Mouse (Mus musculus) stomach, embryonic 14.5 days (tissue): ENCODE results near the gene Wfdc6b. TPM values are rescaled to one million over a fixed set of nuclear protein-coding genes. Genes with fewer than 3 reads are reported as not detected.

Source experiments
- ATAC-seq: fragments of 200-750 bp; cut with Nextera tagmentation; 2 replicates; pipeline ENCODE4 v1.8.0; 2017; ENCODE audit warnings: low read depth, moderate TSS enrichment; ENCODE audit not compliant: insufficient number of reproducible peaks, insufficient read depth, low FRiP score
- H3K27ac ChIP-seq: fragments of 300-500 bp; sonication (generic); 2 replicates; pipeline ENCODE4 v1.5.1; 2014; ENCODE audit warnings: mild to moderate bottlenecking, low read length, moderate library complexity, mixed read lengths
- H3K27me3 ChIP-seq: fragments of 300-500 bp; sonication (generic); 2 replicates; pipeline ENCODE4 v1.6.1; 2014; ENCODE audit warnings: low read length, control low read depth, mixed read lengths; ENCODE audit not compliant: control insufficient read depth, insufficient read depth
- H3K36me3 ChIP-seq: fragments of 300-500 bp; sonication (generic); 2 replicates; pipeline ENCODE4 v1.6.1; 2014; ENCODE audit warnings: mild to moderate bottlenecking, control low read depth, low read length, moderate library complexity, mixed read lengths; ENCODE audit not compliant: control insufficient read depth, insufficient read depth
- H3K4me1 ChIP-seq: fragments of 300-500 bp; sonication (generic); 2 replicates; pipeline ENCODE4 v1.6.1; 2014; ENCODE audit warnings: low read length, control low read depth, mixed read lengths; ENCODE audit not compliant: control insufficient read depth, insufficient read depth
- H3K4me2 ChIP-seq: fragments of 300-500 bp; sonication (generic); replicated peaks from 2 replicates; pipeline ENCODE4 v1.6.1; 2014; ENCODE audit warnings: low read depth, low read length, control low read depth
- H3K4me3 ChIP-seq: fragments of 300-500 bp; sonication (generic); 2 replicates; pipeline ENCODE4 v1.5.1; 2014; ENCODE audit warnings: low read depth, low read length, control low read depth
- H3K9ac ChIP-seq: fragments of 300-500 bp; sonication (generic); replicated peaks from 2 replicates; pipeline ENCODE4 v1.6.1; 2014; ENCODE audit warnings: low read depth, mild to moderate bottlenecking, control low read depth, low read length, moderate library complexity, mixed read lengths
- H3K9me3 ChIP-seq: fragments of 300-500 bp; sonication (generic); 2 replicates; pipeline ENCODE4 v1.6.1; 2016; ENCODE audit warnings: low read depth, low read length, control low read depth; ENCODE audit not compliant: control insufficient read depth
- WGBS: fragments of 180-500 bp; shearing (Covaris S2); extraction: QIAGEN DNeasy Blood & Tissue Kit; methylation state at CpG from one replicate; pipeline ENCODE4 v1.1.7; 2014; 5-methylcytosine and 5-hydroxymethylcytosine counted together
- polyA plus RNA-seq: library from polyadenylated mRNA; unstranded; fragments of >200 nt; fragmentation: Nextera tagmentation; extraction: Ambion mirVana; gene quantifications from 2 replicates; pipeline ENCODE4 v1.2.1, GENCODE M21; 2014

Gene Wfdc6b
- polyA plus RNA-seq, 1 experiment from 2014 or later: not detected

- WGBS: 67% methylated on average over 7 of the region's 7 CpGs
- Histone ChIP-seq H3K27ac (no peak overlapping the region), H3K4me1 (no peaks in the 10 kb centered on the region), H3K4me3 (no peak overlapping the region), H3K9ac (no peak overlapping the region), H3K27me3 (no peaks in the 10 kb centered on the region), H3K36me3 (no peaks in the 10 kb centered on the region), H3K9me3 (no peaks in the 10 kb centered on the region), H3K4me2 (no peak overlapping the region)
- no peak for ATAC-seq
Measured at GRCm38 (mm10) chr2:164641129-164641528, 27.8 kb downstream of the Wfdc6b start.

GRCm38 (mm10) chr2:164641881-164642673, 28.8 kb downstream of the Wfdc6b start:
- no peak overlapping the region for H3K4me2 ChIP-seq
- H3K9ac ChIP-seq: no peak overlapping the region
- no peak for ATAC-seq
- no peaks in the 10 kb centered on the region for H3K4me1 ChIP-seq
- 70% methylated on average over 13 of the region's 13 CpGs for WGBS
- no peaks in the 10 kb centered on the region for H3K27me3 ChIP-seq
- no peaks in the 10 kb centered on the region for H3K36me3 ChIP-seq
- H3K9me3 ChIP-seq: no peaks in the 10 kb centered on the region
- H3K4me3 ChIP-seq: no peak overlapping the region
- H3K27ac ChIP-seq: no peak overlapping the region

- H3K4me1 ChIP-seq: no peaks in the 10 kb centered on the region
- H3K27ac ChIP-seq: no peak within 1 kb of the TSS
- ATAC-seq: no peak
- H3K9ac ChIP-seq: no peak within 1 kb of the TSS
- no peaks in the 10 kb centered on the region for H3K27me3 ChIP-seq
- H3K9me3 ChIP-seq: no peaks in the 10 kb centered on the region
- WGBS: 14% methylated on average over 11 of the region's 11 CpGs
- no peak within 1 kb of the TSS for H3K4me3 ChIP-seq
- H3K4me2 ChIP-seq: no peak within 1 kb of the TSS
- H3K36me3 ChIP-seq: no peaks in the 10 kb centered on the region
Measured at GRCm38 (mm10) chr2:164655858-164656257, 42.5 kb downstream of the Wfdc6b start, which contains the start of gene Wfdc10. Gene Wfdc10, plus strand, starts transcription at chr2:164656046.

- ATAC-seq: no peak
- H3K27me3 ChIP-seq: no peaks in the 10 kb centered on the region
- 83% methylated on average over 9 of the region's 9 CpGs for WGBS
Measured at GRCm38 (mm10) chr2:164656483-164656882, 43.2 kb downstream of the Wfdc6b start, which contains the start of gene Wfdc9. Gene Wfdc9, minus strand, starts transcription at chr2:164656583.

GRCm38 (mm10) chr2:164664851-164665250, 51.5 kb downstream of the Wfdc6b start:
- H3K4me1 ChIP-seq: no peaks in the 10 kb centered on the region
- no peak overlapping the region for H3K27ac ChIP-seq
- 85% methylated on average over 7 of the region's 7 CpGs for WGBS

More at GRCm38 (mm10) chr2:164656483-164656882, 43.2 kb downstream of the Wfdc6b start, which contains the start of gene Wfdc9:
- no peaks in the 10 kb centered on the region for H3K4me1 ChIP-seq
- no peaks in the 10 kb centered on the region for H3K9me3 ChIP-seq
- no peak within 1 kb of the TSS for H3K4me2 ChIP-seq
- H3K27ac ChIP-seq: no peak within 1 kb of the TSS
- H3K4me3 ChIP-seq: no peak within 1 kb of the TSS
- no peak within 1 kb of the TSS for H3K9ac ChIP-seq
- H3K36me3 ChIP-seq: no peaks in the 10 kb centered on the region

More at GRCm38 (mm10) chr2:164664851-164665250, 51.5 kb downstream of the Wfdc6b start:
- H3K36me3 ChIP-seq: no peaks in the 10 kb centered on the region
- H3K9me3 ChIP-seq: no peaks in the 10 kb centered on the region; the same call in 1 of the 2 replicates
- no peak for ATAC-seq
- no peak overlapping the region for H3K4me2 ChIP-seq
- no peak overlapping the region for H3K9ac ChIP-seq
- no peaks in the 10 kb centered on the region for H3K27me3 ChIP-seq
- no peak overlapping the region for H3K4me3 ChIP-seq

Other genes with a start within 250 kb of the Wfdc6b start
- gene Slpi, start 224.4 kb upstream of the Wfdc6b start, polyA plus RNA-seq: 0.58 and 1.8 TPM in 2 replicates
- 0.14 and 6.6 TPM in 2 replicates for gene Rbpjl, start 210.4 kb upstream of the Wfdc6b start, polyA plus RNA-seq
- gene Matn4, start 208.4 kb upstream of the Wfdc6b start, polyA plus RNA-seq: 1.1 and 2.0 TPM in 2 replicates
- 104 and 120 TPM in 2 replicates for gene Sdc4, start 169.6 kb upstream of the Wfdc6b start, polyA plus RNA-seq
- gene Sys1, start 156.6 kb upstream of the Wfdc6b start, polyA plus RNA-seq: 65.0 and 67.6 TPM in 2 replicates
- 7.0 and 19.1 TPM in 2 replicates for gene Gm20458, start 152.6 kb upstream of the Wfdc6b start, polyA plus RNA-seq
- gene Trp53tg5, start 139.8 kb upstream of the Wfdc6b start, polyA plus RNA-seq: not detected in 2 replicates
- 8.8 and 17.9 TPM in 2 replicates for gene Dbndd2, start 127.4 kb upstream of the Wfdc6b start, polyA plus RNA-seq
- gene Pigt, start 116.0 kb upstream of the Wfdc6b start, polyA plus RNA-seq: 83.0 and 86.0 TPM in 2 replicates
- 241 and 274 TPM in 2 replicates for gene Wfdc2, start 51.1 kb upstream of the Wfdc6b start, polyA plus RNA-seq
- not detected in 2 replicates for gene Spint3, start 40.1 kb upstream of the Wfdc6b start, polyA plus RNA-seq
- 2.1 and 2.3 TPM in 2 replicates for gene Wfdc6a, start 28.1 kb upstream of the Wfdc6b start, polyA plus RNA-seq
- not detected in 2 replicates for gene Eppin, start 19.9 kb upstream of the Wfdc6b start, polyA plus RNA-seq
- not detected in 2 replicates for gene Wfdc8, start 104 bp downstream of the Wfdc6b start, polyA plus RNA-seq
- gene Wfdc16, start 25.3 kb downstream of the Wfdc6b start, polyA plus RNA-seq: not detected in 2 replicates
- 0.64 and 1.3 TPM in 2 replicates for gene Wfdc10, start 42.5 kb downstream of the Wfdc6b start, polyA plus RNA-seq
- not detected in 2 replicates for gene Wfdc9, start 43.1 kb downstream of the Wfdc6b start, polyA plus RNA-seq
- gene Wfdc11, start 60.6 kb downstream of the Wfdc6b start, polyA plus RNA-seq: not detected in 2 replicates
- 2.4 and 2.5 TPM in 2 replicates for gene Wfdc13, start 71.6 kb downstream of the Wfdc6b start, polyA plus RNA-seq
- not detected in 2 replicates for gene Spint4, start 85.0 kb downstream of the Wfdc6b start, polyA plus RNA-seq
- not detected in 2 replicates for gene Spint5, start 101.8 kb downstream of the Wfdc6b start, polyA plus RNA-seq
- gene Wfdc3, start 132.4 kb downstream of the Wfdc6b start, polyA plus RNA-seq: 0.78 and 0.95 TPM in 2 replicates
- gene Dnttip1, start 132.5 kb downstream of the Wfdc6b start, polyA plus RNA-seq: 64.0 and 69.8 TPM in 2 replicates
- 396 and 433 TPM in 2 replicates for gene Ube2c, start 156.4 kb downstream of the Wfdc6b start, polyA plus RNA-seq
- gene Tnnc2, start 166.4 kb downstream of the Wfdc6b start, polyA plus RNA-seq: 1.1 and 2.1 TPM in 2 replicates
- 24.4 and 29.5 TPM in 2 replicates for gene Snx21, start 172.3 kb downstream of the Wfdc6b start, polyA plus RNA-seq
- 18.8 and 19.2 TPM in 2 replicates for gene Acot8, start 191.4 kb downstream of the Wfdc6b start, polyA plus RNA-seq
- 9.0 and 9.2 TPM in 2 replicates for gene Zswim3, start 191.6 kb downstream of the Wfdc6b start, polyA plus RNA-seq
- gene Zswim1, start 209.2 kb downstream of the Wfdc6b start, polyA plus RNA-seq: 16.0 and 17.6 TPM in 2 replicates
- not detected in 2 replicates for gene Spata25, start 215.0 kb downstream of the Wfdc6b start, polyA plus RNA-seq
- 130 and 134 TPM in 2 replicates for gene Ctsa, start 219.4 kb downstream of the Wfdc6b start, polyA plus RNA-seq
- 6.3 and 8.3 TPM in 2 replicates for gene Neurl2, start 219.9 kb downstream of the Wfdc6b start, polyA plus RNA-seq
- gene Pltp, start 244.2 kb downstream of the Wfdc6b start, polyA plus RNA-seq: 50.6 and 53.2 TPM in 2 replicates